Mouse (Mus musculus) monocyte, adult 5-6 weeks (primary cell): ENCODE data around the gene Fam228a. TPM values are rescaled to one million over a fixed set of nuclear protein-coding genes. Genes with fewer than 3 reads are reported as not detected.

ENCODE experiments used
- ATAC-seq: fragments of 153-309, 156-312 bp; replicated peaks from 2 replicates; pipeline ENCODE4 v1.8.0; 2017; ENCODE audit warnings: mild to moderate bottlenecking; ENCODE audit not compliant: low TSS enrichment, insufficient number of reproducible peaks, severe bottlenecking, poor library complexity, low FRiP score
- total RNA-seq: library from RNA; stranded (forward); fragments of 200-1000, 200-491, 200-594 nt; gene quantifications from 3 replicates; pipeline ENCODE4 v1.2.3, GENCODE M21; 2017

Gene Fam228a
- total RNA-seq, 1 experiment from 2014 or later = not detected

GRCm38 (mm10) chr12:4665675-4666037, 72.6 kb downstream of the Fam228a start:
- no peak for ATAC-seq

GRCm38 (mm10) chr12:4664929-4665674, 73.1 kb downstream of the Fam228a start:
- ATAC-seq = no peak

Other genes starting within 250 kb of the Fam228a start
- 212 to 304 TPM (median 230 TPM) in 3 replicates for gene Itsn2, start 145.8 kb downstream of the Fam228a start, total RNA-seq
- gene Gm3625, start 145.5 kb downstream of the Fam228a start, total RNA-seq = not detected in 3 replicates
- gene Pfn4, start 30.6 kb upstream of the Fam228a start, total RNA-seq = not detected in 3 replicates
- 0.29 to 0.57 TPM in 2 of 3 replicates, not detected in the other for gene Fam228b, start 30.8 kb upstream of the Fam228a start, total RNA-seq
- 118 to 202 TPM (median 184 TPM) in 3 replicates for gene Sf3b6, start 79.1 kb upstream of the Fam228a start, total RNA-seq
- 9.4 to 30.7 TPM (median 11.2 TPM) in 3 replicates for gene Fkbp1b, start 103.2 kb upstream of the Fam228a start, total RNA-seq
- gene Wdcp, start 104.9 kb upstream of the Fam228a start, total RNA-seq = 6.2 to 8.5 TPM (median 6.2 TPM) in 3 replicates
- gene Mfsd2b, start 135.9 kb upstream of the Fam228a start, total RNA-seq = 1.7 to 14.7 TPM in 2 of 3 replicates, not detected in the other
- 43.1 to 48.6 TPM (median 47.9 TPM) in 3 replicates for gene Ubxn2a, start 169.3 kb upstream of the Fam228a start, total RNA-seq
- 43.3 to 66.9 TPM (median 52.2 TPM) in 3 replicates for gene Atad2b, start 178.9 kb upstream of the Fam228a start, total RNA-seq